ENCODE assay signal across 7 mouse cellular contexts in the genomic region with DNA sequence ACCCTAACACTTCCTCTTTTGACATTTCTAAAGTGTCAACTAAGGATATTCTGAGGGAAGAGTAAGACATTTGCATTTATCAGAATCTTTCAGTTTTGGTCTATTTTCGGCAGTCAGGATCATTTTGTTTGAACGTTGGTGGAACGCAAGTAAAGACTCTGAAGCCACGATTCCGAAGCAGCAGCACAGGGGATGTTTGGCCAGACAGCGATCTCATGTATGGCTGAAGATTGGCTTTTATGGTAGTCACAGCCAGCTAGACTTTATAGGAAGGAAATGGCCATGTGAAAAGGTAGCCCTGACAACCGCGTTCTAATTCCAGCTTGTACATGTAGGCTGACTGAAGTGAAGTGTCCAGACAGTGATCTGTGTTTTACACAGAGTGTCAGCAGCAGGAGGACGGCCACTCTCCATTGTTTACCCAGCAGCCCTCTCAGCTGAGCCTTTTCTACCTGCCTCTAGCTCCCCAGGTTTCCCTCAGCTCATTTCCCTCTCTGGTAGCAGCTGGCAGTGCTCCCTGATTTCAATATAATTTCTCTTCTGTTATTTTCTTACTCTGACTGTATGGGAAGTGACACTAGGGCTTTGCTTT. TPM values are rescaled to one million over a fixed set of nuclear protein-coding genes. Genes with fewer than 3 reads are reported as not detected.
DNase-seq lines count a peak whose midpoint lies in the region; ATAC-seq lines count a peak whose summit lies in the region.
"Not testable (repeated sequence)": the region's sequence is repeated elsewhere in the genome, so short reads cannot be mapped to it uniquely, and the experiment has no call there.

No protein-coding gene starts in this region.

- H3K27me3 ChIP-seq in forebrain, embryonic 10.5 days (ENCODE audit: poor library complexity, severe bottlenecking); heart, embryonic 12.5 days (replicated peaks); intestine, embryonic 15.5 days (replicated peaks); limb, embryonic 15.5 days; neural tube, embryonic 12.5 days (replicated peaks): not testable (repeated sequence)

- peak overlapping the region; percentile 66 for H3K4me3 ChIP-seq in forebrain, embryonic 10.5 days
- peak overlapping the region; percentile 50 for H3K4me3 ChIP-seq in heart, embryonic 12.5 days
- peak overlapping the region; percentile 41 for H3K4me3 ChIP-seq in intestine, embryonic 15.5 days (replicated peaks)
- H3K4me3 ChIP-seq in limb, embryonic 15.5 days, result peak overlapping the region; percentile 51
- H3K4me3 ChIP-seq in neural tube, embryonic 12.5 days, result peak overlapping the region; percentile 57

- DNase-seq in cerebellum, adult 9-11 months, result peak; percentile 27
- DNase-seq in forebrain, embryonic 10.5 days (ENCODE audit: extremely low spot score, low spot score), result not testable (repeated sequence)

- peaks cover 17% of the 10 kb centered on the region for H3K36me3 ChIP-seq in forebrain, embryonic 10.5 days (replicated peaks)
- H3K36me3 ChIP-seq in heart, embryonic 12.5 days, result peaks cover 14% of the 10 kb centered on the region
- not testable (repeated sequence) for H3K36me3 ChIP-seq in intestine, embryonic 15.5 days; limb, embryonic 15.5 days
- peaks cover 15% of the 10 kb centered on the region for H3K36me3 ChIP-seq in neural tube, embryonic 12.5 days

- ATAC-seq in heart, embryonic 12.5 days (ENCODE audit: insufficient number of reproducible peaks, low FRiP score), result peak; percentile 56; the same call in 1 of the 2 replicates
- ATAC-seq in intestine, embryonic 15.5 days, result peak; percentile 57
- ATAC-seq in limb, embryonic 15.5 days (ENCODE audit: insufficient number of reproducible peaks, low FRiP score, low TSS enrichment, low read depth), result not testable (repeated sequence)
- ATAC-seq in megakaryocyte, adult 5-6 weeks (ENCODE audit: poor library complexity, severe bottlenecking), result peak; percentile 41
- peak; percentile 65 for ATAC-seq in neural tube, embryonic 12.5 days (ENCODE audit: low FRiP score, low read depth)

- peaks cover 15% of the 10 kb centered on the region for H3K4me1 ChIP-seq in forebrain, embryonic 10.5 days
- not testable (repeated sequence) for H3K4me1 ChIP-seq in heart, embryonic 12.5 days (replicated peaks); intestine, embryonic 15.5 days (replicated peaks); limb, embryonic 15.5 days; neural tube, embryonic 12.5 days

- not testable (repeated sequence) for H3K9me3 ChIP-seq in forebrain, embryonic 10.5 days; heart, embryonic 12.5 days (replicated peaks); intestine, embryonic 15.5 days; limb, embryonic 15.5 days; neural tube, embryonic 12.5 days

- H3K27ac ChIP-seq in forebrain, embryonic 10.5 days, result peak overlapping the region; percentile 91
- H3K27ac ChIP-seq in heart, embryonic 12.5 days (ENCODE audit: poor library complexity, severe bottlenecking), result peak overlapping the region; percentile 43; the same call in 1 of the 2 replicates
- peak overlapping the region; percentile 30; the same call in 1 of the 2 replicates for H3K27ac ChIP-seq in intestine, embryonic 15.5 days
- H3K27ac ChIP-seq in limb, embryonic 15.5 days, result peak overlapping the region; percentile 82; the same call in 1 of the 2 replicates
- H3K27ac ChIP-seq in neural tube, embryonic 12.5 days, result peak overlapping the region; percentile 55; the same call in 1 of the 2 replicates

- peak overlapping the region; percentile 75 for H3K9ac ChIP-seq in heart, embryonic 12.5 days
- H3K9ac ChIP-seq in intestine, embryonic 15.5 days, result peak overlapping the region; percentile 50
- peak overlapping the region; percentile 44; the same call in 1 of the 2 replicates for H3K9ac ChIP-seq in limb, embryonic 15.5 days
- H3K9ac ChIP-seq in neural tube, embryonic 12.5 days, result peak overlapping the region; percentile 77

- H3K4me2 ChIP-seq in heart, embryonic 12.5 days, result peak overlapping the region; percentile 58
- H3K4me2 ChIP-seq in intestine, embryonic 15.5 days (replicated peaks), result peak overlapping the region; percentile 62
- peak overlapping the region; percentile 53 for H3K4me2 ChIP-seq in limb, embryonic 15.5 days
- H3K4me2 ChIP-seq in neural tube, embryonic 12.5 days (replicated peaks), result peak overlapping the region; percentile 55

- WGBS in forebrain, embryonic 10.5 days, result 17% methylated on average over 9 of the region's 9 CpGs
- 3% methylated on average over 9 of the region's 9 CpGs for WGBS in heart, embryonic 12.5 days
- 1% methylated on average over 9 of the region's 9 CpGs for WGBS in intestine, embryonic 15.5 days
- 3% methylated on average over 9 of the region's 9 CpGs for WGBS in limb, embryonic 15.5 days
- 7% methylated on average over 9 of the region's 9 CpGs for WGBS in neural tube, embryonic 12.5 days

RNA-seq across cellular contexts. Expression of a gene that starts 0.6 kb away (rescaled TPM):
- polyA plus RNA-seq in forebrain, embryonic 10.5 days (2016; fragmentation: Nextera tagmentation; extraction: Ambion mirVana), result 464 and 482 TPM in 2 replicates
- 418 and 422 TPM in 2 replicates for polyA plus RNA-seq in heart, embryonic 12.5 days (2016; fragmentation: Nextera tagmentation; extraction: Ambion mirVana)
- 524 and 531 TPM in 2 replicates for polyA plus RNA-seq in intestine, embryonic 15.5 days (2015; fragmentation: Nextera tagmentation; extraction: Ambion mirVana)
- polyA plus RNA-seq in limb, embryonic 15.5 days (2015; fragmentation: Nextera tagmentation; extraction: Ambion mirVana), result 351 and 375 TPM in 2 replicates
- total RNA-seq in megakaryocyte, adult 5-6 weeks (2015), result 183 and 199 TPM in 2 replicates
- 169 and 204 TPM in 2 replicates for total RNA-seq in megakaryocyte, adult 5-6 weeks (2017)
- polyA plus RNA-seq in neural tube, embryonic 12.5 days (2016; fragmentation: Nextera tagmentation; extraction: Ambion mirVana), result 1,085 and 1,139 TPM in 2 replicates

Comparison
In these comparisons a context has a peak if more than half of its experiments do, and no peak if none do; other contexts are left out.
1. H3K27ac ChIP-seq: peak in every context shown above with its lines; median percentile 91 in forebrain, embryonic 10.5 days; 82 in limb, embryonic 15.5 days; 55 in neural tube, embryonic 12.5 days; 43 in heart, embryonic 12.5 days; 30 in intestine, embryonic 15.5 days.